Mouse (Mus musculus) liver, embryonic 14.5 days (tissue): ENCODE data around the gene Med12l. TPM values are rescaled to one million over a fixed set of nuclear protein-coding genes. Genes with fewer than 3 reads are reported as not detected.

ENCODE experiments used
- ATAC-seq: fragments of 200-750 bp; cut with Nextera tagmentation; 2 replicates; pipeline ENCODE4 v1.8.0; 2017; ENCODE audit warnings: moderate number of reproducible peaks, mild to moderate bottlenecking, moderate library complexity; ENCODE audit not compliant: insufficient read depth
- DNase-seq, 3 experiments: peaks; one replicate each; pipeline ENCODE4 v3.0.0-alpha.2; 2012 to 2013; ENCODE audit warnings: low read depth in 3 of 3, low spot score in 3 of 3
- H3K27ac ChIP-seq: fragments of 300-500 bp; sonication (generic); 2 replicates; pipeline ENCODE4 v1.5.1; 2014; ENCODE audit warnings: moderate library complexity, mild to moderate bottlenecking, control low read depth, inconsistent platforms
- H3K27me3 ChIP-seq: fragments of 300-500 bp; sonication (generic); 2 replicates; pipeline ENCODE4 v1.6.1; 2014; ENCODE audit warnings: mild to moderate bottlenecking, low read length, moderate library complexity; ENCODE audit not compliant: control insufficient read depth, insufficient read depth
- H3K36me3 ChIP-seq: fragments of 300-500 bp; sonication (generic); replicated peaks from 2 replicates; pipeline ENCODE4 v1.6.1; 2014; ENCODE audit warnings: low read depth; ENCODE audit not compliant: control insufficient read depth, insufficient read depth
- H3K4me1 ChIP-seq, 2 experiments: fragments of 200-500 bp in 1 of 2; fragments of 300-500 bp in 1 of 2; sonication (generic) in 1 of 2; replicated peaks; 2 replicates each; pipeline ENCODE4 v1.6.1; 2012 to 2014; ENCODE audit warnings: antibody characterized with exemption in 1 of 2, inconsistent platforms in 1 of 2, low read length in 1 of 2; ENCODE audit not compliant: control insufficient read depth in 2 of 2, insufficient read depth in 2 of 2
- H3K4me2 ChIP-seq: fragments of 300-500 bp; sonication (generic); 2 replicates; pipeline ENCODE4 v1.6.1; 2014; ENCODE audit warnings: low read depth, mild to moderate bottlenecking, control low read depth, moderate library complexity
- H3K4me3 ChIP-seq, 2 experiments: fragments of 200-500 bp in 1 of 2; fragments of 300-500 bp in 1 of 2; sonication (generic) in 1 of 2; 2 replicates each; pipeline ENCODE4 v1.5.1; 2012 to 2014; ENCODE audit warnings: low read depth in 2 of 2, low read length in 2 of 2, mild to moderate bottlenecking in 2 of 2, control low read depth in 1 of 2, inconsistent platforms in 1 of 2, moderate library complexity in 1 of 2; ENCODE audit not compliant: insufficient read depth in 1 of 2
- H3K9ac ChIP-seq: fragments of 300-500 bp; sonication (generic); replicated peaks from 2 replicates; pipeline ENCODE4 v1.6.1; 2014; ENCODE audit warnings: mild to moderate bottlenecking, control low read depth, moderate library complexity
- H3K9me3 ChIP-seq: fragments of 300-500 bp; sonication (generic); 2 replicates; pipeline ENCODE4 v1.6.1; 2016; ENCODE audit warnings: low read length, mixed read lengths; ENCODE audit not compliant: control insufficient read depth
- CTCF ChIP-seq: IDR thresholded peaks from 2 replicates; pipeline ENCODE4 v1.5.1; 2016; ENCODE audit warnings: antibody characterized with exemption, low read depth, control low read depth
- EP300 ChIP-seq: IDR thresholded peaks from 2 replicates; pipeline ENCODE4 v1.6.1; 2016; ENCODE audit warnings: antibody characterized with exemption, low read depth
- WGBS: fragments of 180-500 bp; shearing (Covaris S2); extraction: QIAGEN DNeasy Blood & Tissue Kit; methylation state at CpG from one replicate; pipeline ENCODE4 v1.1.7; 2014; ENCODE audit not compliant: insufficient replicate concordance; 5-methylcytosine and 5-hydroxymethylcytosine counted together
- polyA plus RNA-seq, 2 experiments: library from polyadenylated mRNA; depleted of rRNA in 1 of 2; stranded (reverse) in 1 of 2; unstranded in 1 of 2; fragments of >200 nt; fragmentation: Nextera tagmentation in 1 of 2; extraction: Ambion mirVana in 1 of 2; gene quantifications; 2 replicates each; pipeline versions ENCODE4 v1.2.1 to v1.2.3; 2012 to 2014

Med12l gene
- polyA plus RNA-seq, 2 experiments: 0.57 to 0.63 TPM

DNA sequence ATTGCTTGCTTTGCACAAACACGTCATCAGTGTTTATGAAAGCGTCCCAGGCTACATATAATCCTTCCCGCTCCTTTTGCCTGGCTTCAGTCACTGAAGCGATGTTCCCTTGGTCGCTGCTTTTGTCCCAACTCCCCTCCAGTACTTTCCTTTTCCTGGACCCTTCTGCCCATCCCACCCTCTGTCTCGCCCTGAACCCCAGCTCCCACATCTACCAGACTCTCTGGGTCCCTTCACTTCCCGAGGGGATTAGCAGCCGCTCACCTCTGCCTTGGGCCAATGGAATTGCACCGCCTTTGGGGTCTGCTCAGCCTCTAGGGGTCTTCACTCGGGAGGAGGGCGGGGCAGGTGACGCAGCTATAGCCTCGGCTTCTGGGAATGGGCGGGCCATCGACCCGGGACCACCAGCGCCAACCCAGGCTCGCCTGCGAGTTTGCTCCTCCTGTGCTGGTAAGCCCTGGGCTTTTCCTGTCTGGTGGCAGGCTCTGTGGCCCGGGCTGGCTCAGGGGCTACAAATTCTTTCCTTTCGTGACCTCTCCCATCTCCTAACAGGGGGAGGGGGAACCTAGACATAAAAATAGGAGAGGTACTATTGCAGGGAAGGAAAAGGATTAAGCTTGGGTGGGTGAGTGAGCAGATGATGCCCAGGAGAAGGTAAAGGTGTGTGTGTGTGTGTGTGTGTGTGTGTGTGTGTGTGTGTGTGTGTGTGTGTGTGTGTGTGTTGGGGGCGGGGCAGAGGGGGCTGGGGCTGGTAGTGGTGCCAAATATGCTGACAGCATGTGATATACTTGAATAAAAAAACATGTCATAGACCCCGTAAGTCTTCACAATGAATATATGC is 338.7 kb downstream of the Med12l start, which contains the start of gene Igsf10:
Gene Igsf10, minus strand, starts transcription at position 330 of the 841 bp plus-strand sequence.
- Histone ChIP-seq H3K9me3 (no peaks in the 10 kb centered on the region), H3K4me2 (peak within 1 kb of the TSS; percentile 61), H3K36me3 (no peaks in the 10 kb centered on the region), H3K9ac (peak within 1 kb of the TSS; percentile 18; the same call in 1 of the 2 replicates), H3K27ac (no peak within 1 kb of the TSS), H3K27me3 (no peaks in the 10 kb centered on the region), H3K4me1 (no peaks in the 10 kb centered on the region), H3K4me3 (peak within 1 kb of the TSS; percentile 50 to 58)
- DNase-seq (no peak), ATAC-seq (no peak)
- 3% methylated on average over 23 of the region's 23 CpGs for WGBS
- TF ChIP-seq CTCF: no peak
- no peak for TF ChIP-seq EP300

DNA sequence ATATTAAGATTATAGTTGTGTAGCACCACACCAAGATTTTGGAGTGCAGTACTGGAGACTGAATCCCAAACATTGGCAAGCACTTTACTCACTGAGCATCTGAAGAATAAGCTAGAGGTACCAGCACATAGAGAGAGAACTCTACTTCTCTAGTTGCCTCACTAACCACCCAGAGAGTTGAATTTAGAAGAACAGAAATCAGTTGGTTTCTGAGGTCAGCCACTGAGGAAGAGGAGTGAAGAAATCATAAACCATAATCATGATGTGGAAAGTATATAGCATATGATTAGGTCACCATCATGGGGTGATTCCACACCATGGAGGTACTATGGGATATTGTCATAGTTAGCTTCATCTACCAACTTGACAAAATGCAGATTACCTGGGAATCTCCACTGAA is 346.1 kb downstream of the Med12l start:
- Histone ChIP-seq H3K9me3 (no peaks in the 10 kb centered on the region), H3K27me3 (no peaks in the 10 kb centered on the region), H3K36me3 (no peaks in the 10 kb centered on the region), H3K4me1 (no peaks in the 10 kb centered on the region), H3K4me2 (no peak overlapping the region), H3K27ac (no peak overlapping the region), H3K9ac (no peak overlapping the region), H3K4me3 (no peak overlapping the region)
- DNase-seq: no peak
- no peak for ATAC-seq
- TF ChIP-seq CTCF (no peak), EP300 (no peak)

DNA sequence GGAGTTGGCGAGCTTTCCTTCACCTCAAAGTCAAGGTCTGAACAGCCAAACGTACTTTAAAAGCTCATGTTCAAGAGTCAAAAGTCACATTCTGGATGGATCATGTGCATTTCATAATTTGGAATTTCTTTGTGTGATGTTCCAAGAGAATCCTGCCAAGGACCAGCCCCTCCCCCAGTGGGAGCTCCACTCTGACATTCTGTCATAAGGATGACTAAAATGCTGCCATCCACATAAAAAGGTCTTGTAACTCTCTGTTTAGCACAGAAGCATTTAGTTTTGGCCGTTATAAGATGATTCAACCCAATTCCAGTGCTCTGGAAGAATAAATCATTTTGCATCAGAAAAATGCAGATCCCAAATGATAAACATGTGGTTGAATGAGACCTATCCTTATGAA is 348.5 kb downstream of the Med12l start:
- no peak for TF ChIP-seq EP300
- TF ChIP-seq CTCF: no peak
- Histone ChIP-seq H3K36me3 (no peaks in the 10 kb centered on the region), H3K27ac (no peak overlapping the region), H3K9ac (no peak overlapping the region), H3K27me3 (no peaks in the 10 kb centered on the region), H3K4me3 (no peak overlapping the region), H3K9me3 (no peaks in the 10 kb centered on the region), H3K4me1 (no peaks in the 10 kb centered on the region), H3K4me2 (no peak overlapping the region)
- DNase-seq: no peak
- ATAC-seq: no peak
- WGBS: 69% methylated on average over 3 of the region's 3 CpGs

DNA sequence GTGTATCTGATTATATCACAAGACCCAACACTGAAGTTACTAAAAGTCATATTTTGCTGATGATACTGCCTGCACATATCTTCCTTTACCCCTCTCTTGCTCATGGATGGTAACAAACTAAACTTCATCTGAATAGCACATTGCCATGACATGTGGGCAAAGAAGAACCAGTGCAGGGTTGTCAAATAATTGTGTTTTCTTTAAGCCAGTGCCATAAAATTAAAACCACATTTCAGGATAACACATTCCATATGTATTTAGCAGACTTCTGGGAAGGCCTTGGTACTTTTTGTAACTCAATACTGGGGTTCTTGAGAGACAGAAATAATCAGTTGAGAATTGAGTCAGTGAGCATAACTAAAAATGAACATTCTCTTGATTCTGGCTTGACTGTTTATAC is 354.5 kb downstream of the Med12l start:
- H3K4me1 ChIP-seq: no peaks in the 10 kb centered on the region
- no peaks in the 10 kb centered on the region for H3K27me3 ChIP-seq
- no peaks in the 10 kb centered on the region for H3K36me3 ChIP-seq
- no peak for TF ChIP-seq CTCF
- no peak for TF ChIP-seq EP300
- no peak overlapping the region for H3K4me2 ChIP-seq
- no peak for DNase-seq
- no peak overlapping the region for H3K9ac ChIP-seq
- no peak overlapping the region for H3K27ac ChIP-seq
- no peak overlapping the region for H3K4me3 ChIP-seq
- ATAC-seq: no peak
- no peaks in the 10 kb centered on the region for H3K9me3 ChIP-seq

DNA sequence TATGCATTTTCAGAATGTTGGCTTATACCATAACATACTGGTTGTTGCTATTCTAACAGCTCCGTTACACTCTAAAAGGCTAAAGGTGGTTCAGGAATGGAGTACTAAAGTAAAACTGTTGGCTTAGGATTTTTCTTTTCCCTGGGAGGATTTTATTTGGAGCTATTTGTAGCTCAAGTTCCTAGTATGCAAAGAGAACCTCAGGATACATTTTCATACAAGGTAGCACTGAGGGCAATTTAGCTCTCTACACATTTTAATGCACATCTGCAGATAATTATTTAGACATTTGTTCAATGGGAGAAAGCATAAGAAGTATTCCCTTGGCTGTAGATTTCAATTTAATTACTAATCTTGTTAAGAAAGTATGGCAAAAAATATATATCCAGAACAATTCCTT is 356.3 kb downstream of the Med12l start:
- H3K27me3 ChIP-seq: no peaks in the 10 kb centered on the region
- 65% methylated on average over 1 of the region's 1 CpGs for WGBS
- DNase-seq: no peak
- TF ChIP-seq EP300: no peak
- no peak for TF ChIP-seq CTCF
- H3K27ac ChIP-seq: no peak overlapping the region
- no peak for ATAC-seq
- no peak overlapping the region for H3K9ac ChIP-seq
- no peaks in the 10 kb centered on the region for H3K36me3 ChIP-seq
- no peak overlapping the region for H3K4me2 ChIP-seq
- no peaks in the 10 kb centered on the region for H3K4me1 ChIP-seq
- H3K9me3 ChIP-seq: no peaks in the 10 kb centered on the region
- H3K4me3 ChIP-seq: no peak overlapping the region

Other genes starting within 250 kb of the Med12l start
- not detected in 2 replicates for gene Mindy4b-ps, start 183.5 kb upstream of the Med12l start, polyA plus RNA-seq (2012; rRNA removed)
- gene Mindy4b-ps, start 183.5 kb upstream of the Med12l start, polyA plus RNA-seq (2014; fragmentation: Nextera tagmentation; extraction: Ambion mirVana): not detected in 2 replicates
- gene Clrn1, start 120.5 kb upstream of the Med12l start, polyA plus RNA-seq (2012; rRNA removed): not detected in 2 replicates
- not detected in 2 replicates for gene Clrn1, start 120.5 kb upstream of the Med12l start, polyA plus RNA-seq (2014; fragmentation: Nextera tagmentation; extraction: Ambion mirVana)
- gene Gpr171, start 96.0 kb downstream of the Med12l start, polyA plus RNA-seq (2012; rRNA removed): 0.25 and 0.32 TPM in 2 replicates
- 0.67 and 1.0 TPM in 2 replicates for gene Gpr171, start 96.0 kb downstream of the Med12l start, polyA plus RNA-seq (2014; fragmentation: Nextera tagmentation; extraction: Ambion mirVana)
- gene P2ry14, start 147.8 kb downstream of the Med12l start, polyA plus RNA-seq (2012; rRNA removed): 2.5 TPM in 2 replicates
- gene P2ry14, start 147.8 kb downstream of the Med12l start, polyA plus RNA-seq (2014; fragmentation: Nextera tagmentation; extraction: Ambion mirVana): 3.6 and 4.1 TPM in 2 replicates
- gene Gpr87, start 189.3 kb downstream of the Med12l start, polyA plus RNA-seq (2012; rRNA removed): not detected in 2 replicates
- not detected in 2 replicates for gene Gpr87, start 189.3 kb downstream of the Med12l start, polyA plus RNA-seq (2014; fragmentation: Nextera tagmentation; extraction: Ambion mirVana)
- 2.0 TPM in 2 replicates for gene P2ry13, start 205.1 kb downstream of the Med12l start, polyA plus RNA-seq (2012; rRNA removed)
- gene P2ry13, start 205.1 kb downstream of the Med12l start, polyA plus RNA-seq (2014; fragmentation: Nextera tagmentation; extraction: Ambion mirVana): 2.8 and 3.0 TPM in 2 replicates